Mouse (Mus musculus) stomach, embryonic 16.5 days (tissue): ENCODE results near the gene Ranbp17. TPM values are rescaled to one million over a fixed set of nuclear protein-coding genes. Genes with fewer than 3 reads are reported as not detected.
"Not testable (repeated sequence)": the region's sequence is repeated elsewhere in the genome, so short reads cannot be mapped to it uniquely, and the experiment has no call there.

ENCODE experiments used
- ATAC-seq: fragments of 200-750 bp; cut with Nextera tagmentation; 2 replicates; pipeline ENCODE4 v1.8.0; 2017; ENCODE audit warnings: moderate number of reproducible peaks, moderate TSS enrichment; ENCODE audit not compliant: insufficient read depth, low FRiP score
- H3K27ac ChIP-seq: fragments of 300-500 bp; sonication (generic); 2 replicates; pipeline ENCODE4 v1.5.1; 2014; ENCODE audit warnings: low read length
- H3K27me3 ChIP-seq: fragments of 300-500 bp; sonication (generic); 2 replicates; pipeline ENCODE4 v1.6.1; 2014; ENCODE audit warnings: low read length, control low read depth, mixed read lengths; ENCODE audit not compliant: control insufficient read depth, insufficient read depth
- H3K36me3 ChIP-seq: fragments of 300-500 bp; sonication (generic); 2 replicates; pipeline ENCODE4 v1.6.1; 2014; ENCODE audit warnings: low read length; ENCODE audit not compliant: control insufficient read depth, insufficient read depth
- H3K4me1 ChIP-seq: fragments of 300-500 bp; sonication (generic); 2 replicates; pipeline ENCODE4 v1.6.1; 2014; ENCODE audit warnings: low read length, control low read depth, mixed read lengths; ENCODE audit not compliant: control insufficient read depth, insufficient read depth
- H3K4me2 ChIP-seq: fragments of 300-500 bp; sonication (generic); 2 replicates; pipeline ENCODE4 v1.6.1; 2014; ENCODE audit warnings: low read depth, low read length, mixed read lengths
- H3K4me3 ChIP-seq: fragments of 300-500 bp; sonication (generic); replicated peaks from 2 replicates; pipeline ENCODE4 v1.5.1; 2014; ENCODE audit warnings: mild to moderate bottlenecking, low read length
- H3K9ac ChIP-seq: fragments of 300-500 bp; sonication (generic); 2 replicates; pipeline ENCODE4 v1.6.1; 2014; ENCODE audit warnings: low read length
- H3K9me3 ChIP-seq: fragments of 300-500 bp; sonication (generic); replicated peaks from 2 replicates; pipeline ENCODE4 v1.6.1; 2016; ENCODE audit warnings: low read length, control low read depth; ENCODE audit not compliant: control insufficient read depth
- WGBS: fragments of 180-500 bp; shearing (Covaris S2); extraction: QIAGEN DNeasy Blood & Tissue Kit; methylation state at CpG from one replicate; pipeline ENCODE4 v1.1.7; 2014; 5-methylcytosine and 5-hydroxymethylcytosine counted together
- polyA plus RNA-seq: library from polyadenylated mRNA; unstranded; fragments of >200 nt; fragmentation: Nextera tagmentation; extraction: Ambion mirVana; gene quantifications from 2 replicates; pipeline ENCODE4 v1.2.1, GENCODE M21; 2015

The Ranbp17 gene
- polyA plus RNA-seq, 1 experiment from 2014 or later = 4.4 TPM

DNA sequence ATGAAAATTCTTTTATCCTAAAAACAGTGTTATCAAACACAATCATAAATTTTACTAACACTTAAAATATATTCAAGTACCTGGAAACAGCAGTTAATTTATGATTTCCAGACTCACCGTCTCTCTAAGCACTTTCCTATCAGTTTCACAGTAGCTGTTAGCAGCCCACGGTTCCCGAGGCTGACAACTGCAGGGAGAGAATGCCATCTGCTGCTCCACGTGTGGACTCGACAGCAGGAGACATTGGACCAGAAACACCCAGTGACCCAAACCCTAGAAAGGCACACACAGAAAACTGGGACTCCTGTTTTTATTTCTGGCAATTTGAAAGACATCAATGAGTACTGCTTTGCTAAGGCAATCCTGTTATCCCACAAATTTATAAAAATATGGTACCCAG is 79.7 kb downstream of the Ranbp17 start:
- H3K4me3 ChIP-seq = no peak overlapping the region
- ATAC-seq = no peak
- H3K9ac ChIP-seq = no peak overlapping the region
- H3K9me3 ChIP-seq = no peaks in the 10 kb centered on the region
- WGBS = 35% methylated on average over 5 of the region's 5 CpGs
- H3K4me2 ChIP-seq = no peak overlapping the region
- H3K27me3 ChIP-seq = no peaks in the 10 kb centered on the region
- no peaks in the 10 kb centered on the region for H3K36me3 ChIP-seq
- no peak overlapping the region for H3K27ac ChIP-seq
- H3K4me1 ChIP-seq = no peaks in the 10 kb centered on the region

- not testable (repeated sequence) for ATAC-seq, H3K9ac ChIP-seq, H3K4me1 ChIP-seq, H3K36me3 ChIP-seq, H3K9me3 ChIP-seq, H3K4me3 ChIP-seq, H3K27ac ChIP-seq, H3K27me3 ChIP-seq, H3K4me2 ChIP-seq
- 92% methylated on average over 17 of the region's 17 CpGs for WGBS
Measured at GRCm38 (mm10) chr11:33428238-33428637, 85.3 kb downstream of the Ranbp17 start.

DNA sequence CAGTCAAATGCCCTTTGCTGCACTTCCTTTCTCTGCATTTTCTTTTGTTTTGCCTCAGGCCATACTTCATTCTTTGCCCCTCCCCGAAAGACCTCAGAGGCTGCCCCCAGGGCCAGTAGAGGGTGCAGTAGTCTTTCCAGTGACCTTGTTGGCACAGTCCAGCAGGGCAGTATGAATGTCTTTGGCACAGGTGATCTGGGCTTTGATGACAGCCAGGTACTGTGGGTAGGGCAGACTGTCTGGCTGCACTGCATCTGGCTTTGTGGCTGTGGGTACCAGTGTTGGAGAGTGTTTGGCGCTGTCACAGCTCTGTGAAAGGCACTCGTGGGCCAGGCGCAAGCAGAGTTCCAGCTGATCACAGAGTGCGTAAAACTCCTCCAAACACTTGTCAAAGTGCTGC is 85.8 kb downstream of the Ranbp17 start:
- H3K4me1 ChIP-seq, H3K9me3 ChIP-seq, H3K27me3 ChIP-seq, H3K27ac ChIP-seq, H3K4me2 ChIP-seq, ATAC-seq, H3K9ac ChIP-seq, H3K4me3 ChIP-seq, H3K36me3 ChIP-seq: not testable (repeated sequence)
- 90% methylated on average over 5 of the region's 5 CpGs for WGBS

- H3K9ac ChIP-seq = no peak overlapping the region
- H3K36me3 ChIP-seq = no peaks in the 10 kb centered on the region
- H3K4me2 ChIP-seq = no peak overlapping the region
- H3K27ac ChIP-seq = no peak overlapping the region
- no peaks in the 10 kb centered on the region for H3K4me1 ChIP-seq
- 80% methylated on average over 3 of the region's 3 CpGs for WGBS
- no peaks in the 10 kb centered on the region for H3K27me3 ChIP-seq
- no peak for ATAC-seq
- H3K4me3 ChIP-seq = no peak overlapping the region
- no peaks in the 10 kb centered on the region for H3K9me3 ChIP-seq
Measured at GRCm38 (mm10) chr11:33422226-33422625, 91.3 kb downstream of the Ranbp17 start.

- no peak overlapping the region for H3K4me2 ChIP-seq
- ATAC-seq = no peak
- no peaks in the 10 kb centered on the region for H3K4me1 ChIP-seq
- no peak overlapping the region for H3K4me3 ChIP-seq
- no peaks in the 10 kb centered on the region for H3K27me3 ChIP-seq
- H3K36me3 ChIP-seq = no peaks in the 10 kb centered on the region
- no peaks in the 10 kb centered on the region for H3K9me3 ChIP-seq
- H3K9ac ChIP-seq = no peak overlapping the region
- H3K27ac ChIP-seq = no peak overlapping the region
- 85% methylated on average over 4 of the region's 4 CpGs for WGBS
Measured at GRCm38 (mm10) chr11:33404651-33405050, 108.9 kb downstream of the Ranbp17 start.

DNA sequence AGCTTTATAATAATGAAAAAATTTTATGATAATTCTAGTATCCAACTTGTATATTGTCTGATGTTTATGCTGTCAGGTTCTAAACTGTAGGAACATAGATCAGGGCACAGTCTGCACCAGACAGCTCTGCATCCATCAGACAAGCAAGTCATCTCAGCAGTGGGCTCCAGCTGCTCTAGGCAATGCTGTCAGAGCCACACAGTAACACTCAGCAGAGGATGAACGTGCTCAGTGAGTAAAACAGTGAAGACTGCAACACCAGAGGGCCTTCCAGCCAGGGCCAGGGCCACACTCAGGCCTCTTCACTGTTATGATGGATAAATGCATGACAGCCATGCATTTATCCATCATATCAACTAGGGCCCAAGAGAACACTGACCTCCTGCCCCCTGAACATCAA is 114.2 kb downstream of the Ranbp17 start:
- Histone ChIP-seq H3K36me3 (no peaks in the 10 kb centered on the region), H3K4me3 (no peak overlapping the region), H3K27ac (no peak overlapping the region), H3K9me3 (no peaks in the 10 kb centered on the region), H3K4me2 (no peak overlapping the region), H3K4me1 (no peaks in the 10 kb centered on the region), H3K9ac (no peak overlapping the region), H3K27me3 (no peaks in the 10 kb centered on the region)
- 55% methylated on average over 1 of the region's 1 CpGs for WGBS
- ATAC-seq = no peak

DNA sequence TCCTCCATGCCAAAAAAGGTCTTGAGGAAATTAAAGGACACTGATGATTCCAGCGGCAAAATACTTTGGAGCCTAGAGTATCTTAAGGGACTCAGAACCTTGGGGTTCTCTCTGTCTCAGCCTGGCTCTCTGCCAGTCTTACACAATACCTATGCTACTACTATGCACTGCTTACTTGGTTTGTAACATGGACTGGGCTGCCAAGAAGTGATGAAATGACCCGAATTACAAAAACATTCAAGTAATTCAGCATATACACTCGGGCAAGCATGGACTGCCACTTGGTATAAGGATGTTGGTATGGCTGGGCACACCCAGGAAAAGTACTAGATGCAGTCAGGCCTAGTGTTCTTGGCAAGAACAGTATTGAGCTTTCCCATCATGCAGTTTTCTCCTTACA is 114.8 kb downstream of the Ranbp17 start:
- Histone ChIP-seq H3K27me3 (no peaks in the 10 kb centered on the region), H3K27ac (no peak overlapping the region), H3K4me3 (no peak overlapping the region), H3K4me1 (no peaks in the 10 kb centered on the region), H3K9me3 (no peaks in the 10 kb centered on the region), H3K36me3 (no peaks in the 10 kb centered on the region), H3K4me2 (no peak overlapping the region), H3K9ac (no peak overlapping the region)
- 74% methylated on average over 3 of the region's 3 CpGs for WGBS
- ATAC-seq = no peak

DNA sequence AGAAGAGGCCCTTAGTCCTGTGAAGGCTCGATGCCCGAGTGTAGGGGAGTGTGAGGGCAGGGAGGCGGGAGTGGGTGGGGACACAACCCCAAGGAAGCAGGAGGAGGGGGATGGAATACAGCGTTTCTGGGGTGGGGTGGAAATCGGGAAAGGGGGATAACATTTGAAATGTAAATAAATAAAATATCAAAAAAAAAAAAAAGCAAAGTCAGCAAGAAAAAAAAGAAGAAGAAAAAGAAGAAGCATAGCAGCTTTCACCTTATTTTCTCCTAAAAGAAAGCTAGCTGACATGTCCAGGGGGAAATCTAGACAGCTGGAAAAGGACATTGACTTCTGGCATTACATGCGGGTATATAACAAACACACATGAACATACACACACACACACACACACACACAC is 117.3 kb downstream of the Ranbp17 start:
- no peaks in the 10 kb centered on the region for H3K4me1 ChIP-seq
- H3K9me3 ChIP-seq = no peaks in the 10 kb centered on the region
- no peak overlapping the region for H3K9ac ChIP-seq
- no peaks in the 10 kb centered on the region for H3K27me3 ChIP-seq
- H3K36me3 ChIP-seq = no peaks in the 10 kb centered on the region
- ATAC-seq = no peak
- 85% methylated on average over 6 of the region's 6 CpGs for WGBS
- H3K4me3 ChIP-seq = no peak overlapping the region
- no peak overlapping the region for H3K27ac ChIP-seq
- no peak overlapping the region for H3K4me2 ChIP-seq

- 75% methylated on average over 3 of the region's 3 CpGs for WGBS
- no peak for ATAC-seq
- Histone ChIP-seq H3K4me2 (no peak overlapping the region), H3K9me3 (no peaks in the 10 kb centered on the region), H3K4me1 (no peaks in the 10 kb centered on the region), H3K27ac (no peak overlapping the region), H3K9ac (no peak overlapping the region), H3K36me3 (no peaks in the 10 kb centered on the region), H3K4me3 (no peak overlapping the region), H3K27me3 (no peaks in the 10 kb centered on the region)
Measured at GRCm38 (mm10) chr11:33394093-33394492, 119.5 kb downstream of the Ranbp17 start.

- Histone ChIP-seq H3K9me3 (no peaks in the 10 kb centered on the region), H3K9ac (no peak overlapping the region), H3K36me3 (no peaks in the 10 kb centered on the region), H3K27me3 (no peaks in the 10 kb centered on the region), H3K4me1 (no peaks in the 10 kb centered on the region), H3K27ac (no peak overlapping the region), H3K4me3 (no peak overlapping the region), H3K4me2 (no peak overlapping the region)
- WGBS = 96% methylated on average over 2 of the region's 2 CpGs
- ATAC-seq = no peak
Measured at GRCm38 (mm10) chr11:33388685-33389084, 124.9 kb downstream of the Ranbp17 start.
